Mouse (Mus musculus) liver, adult 2 months (tissue): ENCODE data around the gene Blcap.

ENCODE experiments used
- CTCF ChIP-seq: fragments of 200-500 bp; IDR thresholded peaks from 2 replicates; pipeline ENCODE4 v1.5.1; 2011; ENCODE audit warnings: low read depth, low read length, control low read depth
- POLR2A ChIP-seq: fragments of 200-500 bp; IDR thresholded peaks from 2 replicates; pipeline ENCODE4 v1.6.1; 2011; ENCODE audit warnings: low read length, control low read depth; ENCODE audit not compliant: insufficient read depth; ENCODE audit errors: extremely low read depth

- TF ChIP-seq POLR2A (no peak), CTCF (no peak)
These were observed 26.7 kb downstream of the Blcap start for GRCm38 (mm10) chr2:157544333-157544888.
